Mouse (Mus musculus) midbrain, embryonic 15.5 days (tissue): ENCODE measurements around the gene Abhd14a. TPM values are rescaled to one million over a fixed set of nuclear protein-coding genes. Genes with fewer than 3 reads are reported as not detected.

Source experiments
- ATAC-seq: fragments of 200-750 bp; cut with Nextera tagmentation; replicated peaks from 2 replicates; pipeline ENCODE4 v1.8.0; 2017; ENCODE audit warnings: moderate TSS enrichment
- H3K27ac ChIP-seq: fragments of 300-500 bp; sonication (generic); 2 replicates; pipeline ENCODE4 v1.5.1; 2015; ENCODE audit warnings: mild to moderate bottlenecking, inconsistent platforms
- H3K27me3 ChIP-seq: fragments of 300-500 bp; sonication (generic); replicated peaks from 2 replicates; pipeline ENCODE4 v1.6.1; 2015; ENCODE audit warnings: inconsistent platforms
- H3K36me3 ChIP-seq: fragments of 300-500 bp; sonication (generic); replicated peaks from 2 replicates; pipeline ENCODE4 v1.6.1; 2015; ENCODE audit warnings: inconsistent platforms
- H3K4me1 ChIP-seq: fragments of 300-500 bp; sonication (generic); 2 replicates; pipeline ENCODE4 v1.6.1; 2015; ENCODE audit warnings: inconsistent platforms
- H3K4me2 ChIP-seq: fragments of 300-500 bp; sonication (generic); 2 replicates; pipeline ENCODE4 v1.6.1; 2015; ENCODE audit warnings: inconsistent platforms, mild to moderate bottlenecking, moderate library complexity
- H3K4me3 ChIP-seq: fragments of 300-500 bp; sonication (generic); 2 replicates; pipeline ENCODE4 v1.5.1; 2015; ENCODE audit warnings: mild to moderate bottlenecking, inconsistent platforms
- H3K9ac ChIP-seq: fragments of 300-500 bp; sonication (generic); 2 replicates; pipeline ENCODE4 v1.6.1; 2015; ENCODE audit warnings: mild to moderate bottlenecking, inconsistent platforms
- H3K9me3 ChIP-seq: fragments of 300-500 bp; sonication (generic); 2 replicates; pipeline ENCODE4 v1.6.1; 2016; ENCODE audit warnings: inconsistent platforms
- WGBS: fragments of 180-500 bp; shearing (Covaris S2); methylation state at CpG from one replicate; pipeline ENCODE4 v1.1.7; 2015; ENCODE audit warnings: mixed read lengths; 5-methylcytosine and 5-hydroxymethylcytosine counted together
- polyA plus RNA-seq: library from polyadenylated mRNA; unstranded; fragments of >200 nt; fragmentation: Nextera tagmentation; extraction: Ambion mirVana; gene quantifications from 2 replicates; pipeline ENCODE4 v1.2.1, GENCODE M21; 2015

Abhd14a gene
- polyA plus RNA-seq, 1 experiment from 2014 or later = 71.3 TPM

DNA sequence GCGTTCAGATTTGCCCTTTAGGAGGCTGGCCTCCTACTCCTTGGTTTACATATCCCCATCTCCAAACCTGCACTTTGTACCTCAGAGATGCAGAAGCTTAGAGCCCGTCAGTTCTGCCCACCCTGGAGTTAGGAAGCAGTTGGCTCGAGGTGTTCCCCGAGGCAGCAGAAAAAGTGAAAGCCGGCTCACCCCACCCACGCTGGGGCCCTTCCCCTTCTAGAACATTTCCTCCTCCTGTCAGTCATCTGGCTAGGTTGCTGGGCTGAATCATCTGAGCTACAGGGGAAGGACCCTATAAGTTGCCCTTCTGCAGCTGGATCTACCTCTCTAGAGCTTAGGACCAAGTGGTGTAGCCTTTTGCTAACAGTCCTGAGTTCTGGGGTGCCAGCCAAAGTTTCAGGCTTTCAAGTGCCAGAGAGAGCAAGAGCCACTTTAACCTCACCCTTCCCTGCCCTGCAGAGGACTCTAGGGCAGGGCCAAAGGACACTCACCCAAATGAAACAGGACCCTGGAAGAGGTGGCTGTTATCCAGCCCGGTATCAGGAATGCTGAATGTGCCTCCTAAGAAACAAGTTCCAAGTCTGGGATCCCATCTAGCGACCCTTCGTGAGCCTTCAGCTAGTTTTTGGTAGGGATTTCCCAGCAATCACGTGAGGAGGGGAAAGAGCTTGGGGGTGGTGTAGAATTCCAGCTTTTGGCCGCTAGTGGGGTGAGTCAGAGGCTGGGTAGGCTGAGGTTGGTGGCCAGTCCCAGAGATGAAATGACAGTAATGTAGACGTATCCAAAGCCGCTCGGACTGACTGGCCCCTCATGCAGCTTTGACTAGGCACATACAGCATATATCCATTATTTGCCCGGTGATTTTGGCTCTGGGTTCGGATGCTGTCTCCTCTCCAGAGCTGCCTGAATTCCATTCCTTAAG lies 28.8 kb upstream of the Abhd14a start:
- Histone ChIP-seq H3K9me3 (no peaks in the 10 kb centered on the region), H3K4me3 (peak overlapping the region; percentile 72), H3K27ac (0 out of 2 replicates have a peak overlapping the region, but pooled peaks have one; percentile 51), H3K9ac (peak overlapping the region; percentile 26), H3K4me1 (peaks cover 32% of the 10 kb centered on the region), H3K36me3 (no peaks in the 10 kb centered on the region), H3K27me3 (no peaks in the 10 kb centered on the region), H3K4me2 (peak overlapping the region; percentile 34)
- 35% methylated on average over 16 of the region's 16 CpGs for WGBS
- ATAC-seq = no peak; the same call in 1 of the 2 replicates

- peaks cover 32% of the 10 kb centered on the region for H3K4me1 ChIP-seq
- peak within 1 kb of the TSS; percentile 26 for H3K9ac ChIP-seq
- no peaks in the 10 kb centered on the region for H3K27me3 ChIP-seq
- WGBS = 87% methylated on average over 10 of the region's 10 CpGs
- H3K27ac ChIP-seq = 0 out of 2 replicates have a peak within 1 kb of the TSS, but pooled peaks have one; percentile 51
- no peak for ATAC-seq
- no peaks in the 10 kb centered on the region for H3K9me3 ChIP-seq
- no peaks in the 10 kb centered on the region for H3K36me3 ChIP-seq
- peak within 1 kb of the TSS; percentile 72 for H3K4me3 ChIP-seq
- H3K4me2 ChIP-seq = peak within 1 kb of the TSS; percentile 34
Measured at GRCm38 (mm10) chr9:106475663-106476001, 28.2 kb upstream of the Abhd14a start, which contains the start of gene Rrp9. Rrp9 (plus strand) TSS chr9:106475963.

GRCm38 (mm10) chr9:106475046-106475445 lies 27.6 kb upstream of the Abhd14a start:
- no peak for ATAC-seq
- WGBS = 51% methylated on average over 7 of the region's 7 CpGs
- no peak overlapping the region for H3K4me3 ChIP-seq
- no peak overlapping the region for H3K9ac ChIP-seq
- H3K27ac ChIP-seq = no peak overlapping the region
- H3K27me3 ChIP-seq = no peaks in the 10 kb centered on the region
- H3K36me3 ChIP-seq = no peaks in the 10 kb centered on the region
- H3K9me3 ChIP-seq = no peaks in the 10 kb centered on the region
- no peak overlapping the region for H3K4me2 ChIP-seq
- peaks cover 32% of the 10 kb centered on the region for H3K4me1 ChIP-seq

DNA sequence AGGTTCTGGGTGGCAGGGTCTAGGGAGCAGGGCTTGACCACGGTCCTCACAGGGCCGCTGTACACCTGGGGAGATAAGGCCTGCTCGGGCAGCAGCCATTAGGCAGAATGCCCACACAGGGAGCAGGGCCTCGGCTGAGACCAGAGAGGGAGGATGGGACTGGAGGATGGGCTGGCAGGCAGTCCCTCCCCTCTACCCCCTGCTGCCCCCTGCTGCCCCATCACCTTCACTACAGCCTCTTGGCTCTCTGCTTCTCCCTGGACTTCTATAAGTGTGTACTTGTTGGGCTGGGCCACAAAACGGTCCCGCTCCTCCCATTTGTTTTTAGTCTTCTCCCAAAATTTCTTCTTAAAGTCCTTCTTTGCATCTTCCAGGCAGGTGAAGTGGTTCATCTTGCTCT lies 27.0 kb upstream of the Abhd14a start:
- H3K4me3 ChIP-seq = no peak overlapping the region
- ATAC-seq = no peak
- no peaks in the 10 kb centered on the region for H3K9me3 ChIP-seq
- H3K9ac ChIP-seq = no peak overlapping the region
- no peak overlapping the region for H3K27ac ChIP-seq
- 6% methylated on average over 6 of the region's 6 CpGs for WGBS
- no peak overlapping the region for H3K4me2 ChIP-seq
- H3K27me3 ChIP-seq = no peaks in the 10 kb centered on the region
- peaks cover 32% of the 10 kb centered on the region for H3K4me1 ChIP-seq
- no peaks in the 10 kb centered on the region for H3K36me3 ChIP-seq

DNA sequence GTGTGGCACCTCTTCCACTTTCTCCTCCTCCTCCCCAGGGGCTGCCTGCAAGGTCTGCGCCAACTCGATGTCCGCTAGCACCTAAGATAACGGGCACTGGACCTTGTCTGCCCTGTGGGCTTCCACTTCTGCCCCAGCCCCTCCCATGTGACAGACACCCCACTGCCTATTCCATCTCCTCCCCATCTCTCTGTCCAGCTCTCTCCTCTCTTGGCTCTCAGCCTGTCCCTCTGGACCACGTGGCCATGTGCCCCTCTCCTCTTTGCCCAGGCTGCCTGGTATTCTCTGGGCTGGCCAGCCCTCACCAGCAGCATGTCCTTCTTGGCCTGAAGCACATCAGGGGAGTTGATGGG lies 26.3 kb upstream of the Abhd14a start:
- no peaks in the 10 kb centered on the region for H3K27me3 ChIP-seq
- H3K36me3 ChIP-seq = no peaks in the 10 kb centered on the region
- H3K4me3 ChIP-seq = no peak overlapping the region
- no peak overlapping the region for H3K27ac ChIP-seq
- peaks cover 31% of the 10 kb centered on the region for H3K4me1 ChIP-seq
- no peak overlapping the region for H3K4me2 ChIP-seq
- H3K9me3 ChIP-seq = no peaks in the 10 kb centered on the region
- H3K9ac ChIP-seq = peak overlapping the region; percentile 10; the same call in 1 of the 2 replicates
- WGBS = 82% methylated on average over 5 of the region's 5 CpGs
- no peak for ATAC-seq

DNA sequence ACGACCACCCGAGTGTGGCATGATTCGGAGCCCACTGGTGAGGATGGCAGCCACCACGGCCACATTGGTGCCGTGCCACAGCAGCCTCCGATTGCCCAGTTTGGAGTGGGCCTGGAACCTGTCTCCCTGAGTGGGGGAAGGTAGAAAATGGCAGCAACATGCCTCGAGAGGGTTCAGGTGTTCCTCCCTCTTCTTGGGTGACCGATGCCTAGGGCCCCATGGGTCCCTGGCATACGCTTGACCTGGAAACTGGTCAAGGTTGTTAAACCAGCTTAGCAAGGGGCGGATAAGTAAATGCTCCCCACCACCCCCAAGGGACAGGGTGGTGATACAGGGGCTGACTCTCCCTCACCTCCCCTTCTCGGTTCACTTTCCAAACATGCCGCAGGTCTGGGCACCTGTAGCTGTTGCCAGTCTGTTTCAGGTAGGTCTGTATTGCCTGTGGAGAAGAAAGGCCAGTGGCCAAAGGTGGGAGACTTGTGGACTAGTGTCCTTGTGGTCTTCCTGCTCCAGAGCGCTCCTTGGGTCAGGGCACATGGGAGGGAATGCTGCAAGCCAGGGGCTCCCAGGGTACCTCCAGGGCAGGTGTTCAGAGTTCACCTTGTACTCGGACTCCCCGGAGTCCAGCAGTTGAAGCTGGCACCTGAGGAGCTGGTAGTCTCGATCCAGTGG lies 25.7 kb upstream of the Abhd14a start:
- no peak for ATAC-seq
- Histone ChIP-seq H3K36me3 (no peaks in the 10 kb centered on the region), H3K4me2 (no peak overlapping the region), H3K27me3 (no peaks in the 10 kb centered on the region), H3K9me3 (no peaks in the 10 kb centered on the region), H3K4me3 (no peak overlapping the region), H3K27ac (no peak overlapping the region), H3K4me1 (peaks cover 26% of the 10 kb centered on the region), H3K9ac (no peak overlapping the region)
- 87% methylated on average over 16 of the region's 16 CpGs for WGBS

DNA sequence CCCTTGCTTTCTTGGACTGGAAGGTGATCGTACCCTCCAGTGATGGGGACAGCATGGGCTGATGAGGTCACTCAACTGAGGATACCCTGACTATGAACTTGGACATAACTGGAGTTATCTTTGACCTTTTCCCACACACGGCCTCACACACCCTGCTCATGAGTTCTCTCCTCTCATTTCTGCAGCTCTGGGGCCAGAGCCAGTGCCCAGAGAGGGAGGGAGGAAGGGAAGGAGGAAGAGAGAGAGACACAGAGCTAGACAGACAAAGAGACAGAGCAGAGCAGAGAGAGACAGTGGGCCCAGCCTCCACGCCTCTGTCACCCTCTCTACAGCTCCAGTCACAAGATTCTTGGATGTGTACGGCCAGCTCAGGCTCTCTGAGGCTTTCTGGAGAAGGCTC lies 24.8 kb upstream of the Abhd14a start:
- Histone ChIP-seq H3K9me3 (no peaks in the 10 kb centered on the region), H3K4me2 (no peak overlapping the region), H3K27me3 (no peaks in the 10 kb centered on the region), H3K4me1 (peaks cover 19% of the 10 kb centered on the region), H3K36me3 (no peaks in the 10 kb centered on the region), H3K4me3 (no peak overlapping the region), H3K27ac (no peak overlapping the region), H3K9ac (no peak overlapping the region)
- 70% methylated on average over 4 of the region's 4 CpGs for WGBS
- no peak for ATAC-seq

- Histone ChIP-seq H3K4me3 (no peak overlapping the region), H3K27me3 (no peaks in the 10 kb centered on the region), H3K36me3 (no peaks in the 10 kb centered on the region), H3K9me3 (no peaks in the 10 kb centered on the region), H3K27ac (no peak overlapping the region), H3K9ac (no peak overlapping the region), H3K4me2 (no peak overlapping the region), H3K4me1 (peaks cover 19% of the 10 kb centered on the region)
- no peak for ATAC-seq
- 15% methylated on average over 5 of the region's 5 CpGs for WGBS
Measured at GRCm38 (mm10) chr9:106471892-106472291, 24.4 kb upstream of the Abhd14a start.

GRCm38 (mm10) chr9:106470991-106471750 lies 23.7 kb upstream of the Abhd14a start:
- ATAC-seq = no peak
- WGBS = 63% methylated on average over 14 of the region's 14 CpGs

DNA sequence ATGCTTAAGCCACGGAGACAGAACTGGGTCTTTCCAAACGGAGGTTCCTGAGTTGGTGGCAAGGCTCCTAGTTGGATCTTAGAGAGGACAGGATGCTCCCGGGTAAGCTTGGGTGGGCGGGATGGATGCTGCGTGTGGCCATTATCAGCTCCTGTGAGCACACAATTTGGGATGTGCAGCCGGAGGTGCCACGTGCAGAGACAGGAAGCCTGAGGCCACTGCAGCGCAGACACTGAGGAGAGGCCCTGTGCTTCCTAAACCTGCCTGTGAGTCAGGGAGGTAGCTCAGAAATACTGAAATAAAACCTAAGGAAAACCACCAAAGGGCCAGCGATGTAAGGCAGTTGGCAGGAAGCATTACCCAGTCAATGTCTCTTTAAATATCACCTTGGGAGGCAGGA lies 22.3 kb upstream of the Abhd14a start:
- no peak overlapping the region for H3K9ac ChIP-seq
- H3K9me3 ChIP-seq = no peaks in the 10 kb centered on the region
- no peaks in the 10 kb centered on the region for H3K27me3 ChIP-seq
- no peak overlapping the region for H3K4me3 ChIP-seq
- no peak for ATAC-seq
- no peak overlapping the region for H3K27ac ChIP-seq
- no peaks in the 10 kb centered on the region for H3K36me3 ChIP-seq
- WGBS = 78% methylated on average over 9 of the region's 9 CpGs
- peaks cover 24% of the 10 kb centered on the region for H3K4me1 ChIP-seq
- no peak overlapping the region for H3K4me2 ChIP-seq

More at GRCm38 (mm10) chr9:106470991-106471750, 23.7 kb upstream of the Abhd14a start:
- Histone ChIP-seq H3K9me3 (no peaks in the 10 kb centered on the region), H3K4me1 (peaks cover 14% of the 10 kb centered on the region), H3K36me3 (no peaks in the 10 kb centered on the region), H3K27me3 (no peaks in the 10 kb centered on the region), H3K4me3 (no peak overlapping the region), H3K27ac (no peak overlapping the region), H3K4me2 (no peak overlapping the region), H3K9ac (no peak overlapping the region)

- no peak overlapping the region for H3K4me3 ChIP-seq
- no peaks in the 10 kb centered on the region for H3K27me3 ChIP-seq
- H3K4me2 ChIP-seq = no peak overlapping the region
- peaks cover 24% of the 10 kb centered on the region for H3K4me1 ChIP-seq
- no peaks in the 10 kb centered on the region for H3K36me3 ChIP-seq
- WGBS = 80% methylated on average over 6 of the region's 6 CpGs
- no peaks in the 10 kb centered on the region for H3K9me3 ChIP-seq
- no peak for ATAC-seq
- no peak overlapping the region for H3K9ac ChIP-seq
- no peak overlapping the region for H3K27ac ChIP-seq
Measured at GRCm38 (mm10) chr9:106469317-106469716, 21.8 kb upstream of the Abhd14a start.

- H3K4me2 ChIP-seq = no peak overlapping the region
- peaks cover 11% of the 10 kb centered on the region for H3K36me3 ChIP-seq
- peaks cover 22% of the 10 kb centered on the region for H3K4me1 ChIP-seq
- no peak overlapping the region for H3K4me3 ChIP-seq
- no peak overlapping the region for H3K27ac ChIP-seq
- ATAC-seq = no peak
- WGBS = 87% methylated on average over 7 of the region's 7 CpGs
- H3K9me3 ChIP-seq = no peaks in the 10 kb centered on the region
- H3K27me3 ChIP-seq = no peaks in the 10 kb centered on the region
- H3K9ac ChIP-seq = no peak overlapping the region
Measured at GRCm38 (mm10) chr9:106467746-106468145, 20.3 kb upstream of the Abhd14a start.
